Comparison of ENCODE assay signal across 9 mouse cellular contexts in genomic region chr5:100049904-100050303, GRCm38 (mm10).
"Had no signal": no experiment of that assay in that cellular context is flagged by ENCODE, and none has a peak within 500 bp of the region (broad histone marks: within the 10 kb centered on the region; RNA-seq: fewer than 3 reads in every experiment).

No protein-coding gene starts in this region.

- H3K9me3 ChIP-seq: kidney, embryonic 15.5 days; limb, embryonic 15.5 days; midbrain, embryonic 13.5 days; neural tube, embryonic 12.5 days had no signal

- ATAC-seq: midbrain, embryonic 13.5 days had no signal

- H3K9ac ChIP-seq: kidney, embryonic 15.5 days; limb, embryonic 15.5 days; lung, embryonic 14.5 days; midbrain, embryonic 13.5 days; neural tube, embryonic 12.5 days had no signal

- H3K27me3 ChIP-seq: kidney, embryonic 15.5 days; limb, embryonic 15.5 days; midbrain, embryonic 13.5 days; neural tube, embryonic 12.5 days had no signal

- DNase-seq: kidney, adult 2 months; kidney, postnatal 36 days; lung, embryonic 14.5 days; thymus, adult 2 months; thymus, postnatal 25 days had no signal

- H3K27ac ChIP-seq: kidney, embryonic 15.5 days; limb, embryonic 15.5 days; midbrain, embryonic 13.5 days; neural tube, embryonic 12.5 days had no signal

- H3K4me3 ChIP-seq: kidney, embryonic 15.5 days; limb, embryonic 15.5 days; midbrain, embryonic 13.5 days; neural tube, embryonic 12.5 days had no signal

- H3K4me2 ChIP-seq: kidney, embryonic 15.5 days; limb, embryonic 15.5 days; lung, embryonic 14.5 days; midbrain, embryonic 13.5 days; neural tube, embryonic 12.5 days had no signal
